Mouse (Mus musculus): ENCODE results near the gene Rxra.

DNA sequence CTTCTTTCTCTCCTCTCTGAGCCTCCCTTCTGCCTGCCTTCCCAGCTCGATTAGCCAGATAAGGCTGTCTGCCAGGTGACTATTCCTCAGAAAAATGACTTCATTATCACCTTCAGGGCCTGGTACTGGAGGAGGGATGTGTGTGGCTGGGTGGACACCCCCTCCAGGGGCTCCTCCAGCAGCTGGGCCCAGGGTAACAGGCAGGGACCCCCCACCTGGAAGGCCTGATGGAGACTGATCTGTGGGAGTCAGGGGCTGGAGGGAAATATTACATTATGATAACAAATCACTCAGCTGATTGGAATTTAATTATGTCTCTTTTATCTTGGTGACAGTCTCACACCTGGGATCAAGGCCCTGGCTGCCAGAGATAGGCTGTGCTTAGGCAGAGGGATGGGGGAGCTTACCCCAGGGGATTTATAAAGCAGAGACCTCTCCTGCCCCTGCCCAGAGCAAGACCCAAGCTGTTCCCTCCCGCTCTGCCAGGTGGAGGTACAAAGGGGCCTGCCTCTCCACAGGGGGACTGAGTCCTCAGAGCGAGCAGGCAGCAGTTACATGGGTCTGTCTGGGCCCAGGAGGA, 35.2 kb upstream of the Rxra start:
- TF ChIP-seq EP300 (IDR thresholded peaks at IDR 0.05; ENCODE audit: low read length): no peak
- no peak for TF ChIP-seq POLR2A (IDR thresholded peaks at IDR 0.05; ENCODE audit: low read depth, low read length)
- no peak for TF ChIP-seq CTCF (conservative IDR thresholded peaks at IDR 0.05 in 1 of 2, IDR thresholded peaks at IDR 0.05 in 1 of 2; ENCODE audit: low read depth in 2 of 2, low read length in 2 of 2)
- TF ChIP-seq MAX (IDR thresholded peaks at IDR 0.05; ENCODE audit: low read length): no peak
- no peak for TF ChIP-seq MAFK (IDR thresholded peaks at IDR 0.05; ENCODE audit: insufficient replicate concordance, low read length)
- TF ChIP-seq ZMIZ1 (IDR thresholded peaks at IDR 0.05; ENCODE audit: low read depth, low read length): no peak
- no peak for TF ChIP-seq USF1 (IDR thresholded peaks at IDR 0.05; ENCODE audit: low read depth, low read length)
- TF ChIP-seq ZNF384 (IDR thresholded peaks at IDR 0.05; ENCODE audit: low read depth, low read length): no peak
- TF ChIP-seq MYC (IDR thresholded peaks at IDR 0.05; ENCODE audit: low read depth, low read length): no peak
- TF ChIP-seq CHD1 (IDR thresholded peaks at IDR 0.05; ENCODE audit: low read depth, low read length): no peak
- no peak for TF ChIP-seq CHD2 (IDR thresholded peaks at IDR 0.05; ENCODE audit: low read length)
- TF ChIP-seq RAD21 (IDR thresholded peaks at IDR 0.05; ENCODE audit: low read depth, low read length): no peak
- TF ChIP-seq ELF1 (IDR thresholded peaks at IDR 0.05; ENCODE audit: low read depth, low read length): no peak
- no peak for TF ChIP-seq NELFE (IDR thresholded peaks at IDR 0.05; ENCODE audit: low read depth, low read length)

Measured in CH12.LX (cell line).